In the genomic region with DNA sequence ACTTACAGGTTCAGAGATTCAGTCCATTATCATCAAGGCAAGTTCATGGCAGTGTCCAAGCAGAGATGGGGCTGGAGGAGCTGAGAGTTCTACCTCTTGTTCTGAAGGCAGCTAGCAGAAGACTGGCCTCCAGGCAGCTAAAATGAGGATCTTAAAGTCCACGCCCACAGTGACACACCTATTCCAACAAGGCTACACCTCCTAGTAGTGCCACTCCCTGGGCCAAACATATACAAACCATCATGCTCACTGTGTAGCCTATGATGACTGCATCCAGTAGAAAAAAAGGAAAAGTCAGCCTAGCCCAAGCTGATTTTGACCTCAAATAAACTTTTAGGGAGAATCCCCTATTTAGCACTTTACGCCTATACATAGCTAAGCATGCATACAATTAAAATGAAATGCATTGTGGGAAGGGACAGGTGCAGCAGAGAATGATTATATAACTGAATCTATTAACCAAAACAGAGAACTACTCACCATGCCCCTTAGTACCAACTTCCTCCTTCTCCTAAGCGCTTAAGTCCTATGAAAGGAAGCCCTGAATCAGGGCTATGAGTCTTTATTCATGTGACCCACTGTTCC, we compare ENCODE assay signal across 26 mouse cellular contexts. TPM values are rescaled to one million over a fixed set of nuclear protein-coding genes. Genes with fewer than 3 reads are reported as not detected.
A peak's percentile ranks its signal among the peaks of the same experiment; 100 is the strongest.
DNase-seq lines count a peak whose midpoint lies in the region; ATAC-seq and TF ChIP-seq lines count a peak whose summit lies in the region.
"Had no signal": no experiment of that assay in that cellular context is flagged by ENCODE, and none has a peak within 500 bp of the region (broad histone marks: within the 10 kb centered on the region; RNA-seq: fewer than 3 reads in every experiment).

No protein-coding gene starts in this region.

- H3K36me3 ChIP-seq in MEL (ENCODE audit: control insufficient read depth in 1 of 2, insufficient read depth in 2 of 2, low read length in 2 of 2) = peaks cover 0 to 10% of the 10 kb centered on the region in 2 experiments; a peak in 2 of 4 replicates
- H3K36me3 ChIP-seq: embryonic facial prominence, embryonic 13.5 days; forebrain, embryonic 12.5 days; G1E; heart, embryonic 13.5 days; limb, embryonic 10.5 days; midbrain, embryonic 12.5 days had no signal

- H3K4me1 ChIP-seq in MEL (ENCODE audit: control insufficient read depth in 1 of 2, insufficient read depth in 2 of 2, low read length in 2 of 2) = peaks cover 2 to 14% of the 10 kb centered on the region in 2 experiments; a peak in 3 of 4 replicates
- H3K4me1 ChIP-seq: embryonic facial prominence, embryonic 13.5 days; forebrain, embryonic 12.5 days; limb, embryonic 10.5 days; midbrain, embryonic 12.5 days had no signal

- no peak overlapping the region for H3K4me3 ChIP-seq in MEL (ENCODE audit: control insufficient read depth in 1 of 2, insufficient read depth in 1 of 2, low read depth in 2 of 2, low read length in 2 of 2)
- H3K4me3 ChIP-seq: embryonic facial prominence, embryonic 13.5 days; erythroblast, embryonic 14.5 days; forebrain, embryonic 12.5 days; heart, embryonic 13.5 days; limb, embryonic 10.5 days; midbrain, embryonic 12.5 days had no signal

- no peak for TF ChIP-seq RAD21 in MEL (IDR thresholded peaks at IDR 0.05; ENCODE audit: low read depth, low read length)

- H3K9me3 ChIP-seq in MEL (replicated peaks; ENCODE audit: insufficient read depth, low read length) = no peaks in the 10 kb centered on the region
- H3K9me3 ChIP-seq: embryonic facial prominence, embryonic 13.5 days; forebrain, embryonic 12.5 days; G1E; heart, embryonic 13.5 days; limb, embryonic 10.5 days; midbrain, embryonic 12.5 days had no signal

- no peak overlapping the region for H3K27ac ChIP-seq in MEL (ENCODE audit: control insufficient read depth, low read depth, low read length)
- H3K27ac ChIP-seq: embryonic facial prominence, embryonic 13.5 days; forebrain, embryonic 12.5 days; heart, embryonic 13.5 days; hindbrain, embryonic 14.5 days; limb, embryonic 10.5 days; midbrain, embryonic 12.5 days had no signal

- TF ChIP-seq CTCF in MEL (IDR thresholded peaks at IDR 0.05 in 2 of 3, conservative IDR thresholded peaks at IDR 0.05 in 1 of 3; ENCODE audit: control insufficient read depth in 1 of 3, insufficient read depth in 1 of 3, low read depth in 2 of 3, low read length in 3 of 3, poor library complexity in 1 of 3, severe bottlenecking in 1 of 3) = no peak

- no peak overlapping the region for H3K9ac ChIP-seq in MEL (ENCODE audit: control insufficient read depth, low read depth, low read length, poor library complexity, severe bottlenecking)
- H3K9ac ChIP-seq: embryonic facial prominence, embryonic 13.5 days; forebrain, embryonic 12.5 days; heart, embryonic 13.5 days; hindbrain, embryonic 14.5 days; midbrain, embryonic 12.5 days had no signal

- intact Hi-C loops in heart, postnatal 36 days (cut with DNase I) = no loop called here

- peak in 1 of 2 experiments; percentile 65; a peak in 2 of 4 replicates for TF ChIP-seq POLR2A in MEL (IDR thresholded peaks at IDR 0.05; ENCODE audit: control insufficient read depth in 1 of 2, insufficient read depth in 1 of 2, low read depth in 1 of 2, low read length in 2 of 2, poor library complexity in 1 of 2)

- peak; percentile 61 for DNase-seq in heart, adult 11 months
- DNase-seq in heart, postnatal 36 days = no peak
- DNase-seq in MEL (ENCODE audit: low read depth, low spot score) = peak; percentile 63
- DNase-seq in adrenal gland, adult 2 months = no peak
- DNase-seq in c-Kit-positive CD71-positive TER-119-positive erythroid progenitor cells, embryonic 14.5 days (ENCODE audit: low spot score) = no peak
- DNase-seq in cerebellum, postnatal 36 days = no peak
- DNase-seq: adrenal gland, postnatal 25 days; cerebellum, adult 18-20 months; cerebellum, postnatal 14 days; embryo, embryonic 11 days; heart, adult 18-20 months; heart, postnatal 14 days; kidney, adult 2 months; kidney, postnatal 10 days had no signal

- ATAC-seq in common myeloid progenitor, adult 5-6 weeks (replicated peaks; ENCODE audit: low read depth, poor library complexity, severe bottlenecking) = peak; percentile 56
- ATAC-seq in monocyte, adult 5-6 weeks (replicated peaks; ENCODE audit: insufficient number of reproducible peaks, low FRiP score, low TSS enrichment, poor library complexity, severe bottlenecking) = peak; percentile 44
- ATAC-seq: inflammation-experienced regulatory T-cells, adult 6 months; lung, postnatal 0 days had no signal

- H3K79me2 ChIP-seq in MEL (ENCODE audit: control insufficient read depth, insufficient read depth, low read length, poor library complexity) = no peaks in the 10 kb centered on the region

- no peaks in the 10 kb centered on the region for H3K27me3 ChIP-seq in MEL (ENCODE audit: control insufficient read depth in 1 of 2, insufficient read depth in 2 of 2, low read length in 2 of 2)
- H3K27me3 ChIP-seq: midbrain, embryonic 12.5 days had no signal

- no peak for TF ChIP-seq EP300 in MEL (IDR thresholded peaks at IDR 0.05; ENCODE audit: low read depth in 1 of 2, low read length in 2 of 2)

TF ChIP-seq in MEL, 35 proteins besides CTCF, POLR2A, EP300 and RAD21:
- peak; percentile 91 for TF ChIP-seq TBP (IDR thresholded peaks at IDR 0.05; ENCODE audit: low read depth, low read length)
- TF ChIP-seq ZMIZ1 (IDR thresholded peaks at IDR 0.05; ENCODE audit: low read depth, low read length) = peak; percentile 82; the same call in 1 of the 2 replicates
- TF ChIP-seq RCOR1 (IDR thresholded peaks at IDR 0.05; ENCODE audit: low read depth, low read length) = no peak
- TF ChIP-seq ZC3H11A (IDR thresholded peaks at IDR 0.05; ENCODE audit: low read depth, low read length) = no peak
- no peak for TF ChIP-seq KAT2A (conservative IDR thresholded peaks at IDR 0.05; ENCODE audit: low read depth, low read length)
- no peak; the same call in 1 of the 2 replicates for TF ChIP-seq NELFE (IDR thresholded peaks at IDR 0.05; ENCODE audit: low read depth, low read length)
- no peak for TF ChIP-seq CHD1 (IDR thresholded peaks at IDR 0.05; ENCODE audit: low read depth, low read length)
- TF ChIP-seq USF1 (IDR thresholded peaks at IDR 0.05; ENCODE audit: low read depth, low read length) = no peak
- no peak for TF ChIP-seq TCF12 (IDR thresholded peaks at IDR 0.05; ENCODE audit: low read depth, low read length)
- TF ChIP-seq USF2 (IDR thresholded peaks at IDR 0.05; ENCODE audit: borderline replicate concordance in 1 of 2, insufficient read depth in 1 of 2, low read depth in 1 of 2, low read length in 2 of 2) = no peak
- TF ChIP-seq E2F4 (IDR thresholded peaks at IDR 0.05; ENCODE audit: borderline replicate concordance, low read depth, low read length) = no peak
- TF ChIP-seq GATA1 (IDR thresholded peaks at IDR 0.05; ENCODE audit: low read depth, low read length) = no peak
- TF ChIP-seq ETS1 (IDR thresholded peaks at IDR 0.05; ENCODE audit: low read depth, low read length) = peak; percentile 28; the same call in 1 of the 2 replicates

RNA-seq across cellular contexts. Expression of a gene that starts 7.3 kb away (rescaled TPM):
- 1 to 10 TPM; 9.2 to 9.7 TPM for total RNA-seq in heart, postnatal 36 days (2021)
- total RNA-seq in MEL (2012; rRNA removed) = 0.39 and 0.42 TPM in 2 replicates
- polyA plus RNA-seq in MEL (2012; ENCODE audit: insufficient read depth in 1 of 2, insufficient read length in 2 of 2, low read depth in 1 of 2, low replicate concordance in 2 of 2, missing spikeins in 1 of 2) = 1 to 10 TPM in 1 of 2 experiments, not detected in 1; 1.8 TPM
- 3.4 and 4.7 TPM in 2 replicates for total RNA-seq in common myeloid progenitor, adult 5-6 weeks (2017)
- total RNA-seq in monocyte, adult 5-6 weeks (2017) = 3.7 to 8.4 TPM (median 5.7 TPM) in 3 replicates
- 1 to 10 TPM; 4.8 to 5.4 TPM for total RNA-seq in adrenal gland, adult 2 months (2021)
- 1.0 and 1.2 TPM in 2 replicates for polyA plus RNA-seq in adrenal gland, adult 2 months (2012; rRNA removed)
- polyA plus RNA-seq: erythroblast, embryonic 14.5 days; G1E had no signal

RNA-seq across cellular contexts. Expression of a gene that starts 16.2 kb away (rescaled TPM):
- total RNA-seq in heart, postnatal 36 days (2021) = under 1 TPM; 0.53 to 0.84 TPM
- total RNA-seq in MEL (2012; rRNA removed) = 42.0 and 46.9 TPM in 2 replicates
- polyA plus RNA-seq in MEL (2012; ENCODE audit: insufficient read depth in 1 of 2, insufficient read length in 2 of 2, low read depth in 1 of 2, low replicate concordance in 2 of 2, missing spikeins in 1 of 2) = 100 to 1,000 TPM in 1 of 2 experiments, 10 to 100 TPM in 1; 64.0 to 618 TPM
- total RNA-seq in common myeloid progenitor, adult 5-6 weeks (2017) = 85.0 and 136 TPM in 2 replicates
- 1.7 to 15.5 TPM (median 9.2 TPM) in 3 replicates for total RNA-seq in monocyte, adult 5-6 weeks (2017)
- under 1 TPM; 0.66 to 0.97 TPM for total RNA-seq in adrenal gland, adult 2 months (2021)
- 0.11 and 0.19 TPM in 2 replicates for polyA plus RNA-seq in adrenal gland, adult 2 months (2012; rRNA removed)

Comparison
In these comparisons a context has a peak if more than half of its experiments do, and no peak if none do; other contexts are left out.
1. DNase-seq: peak in heart, adult 11 months (single experiment) and MEL (single experiment); none in heart, postnatal 36 days (0 of 2), adrenal gland, adult 2 months (single experiment), c-Kit-positive CD71-positive TER-119-positive erythroid progenitor cells, embryonic 14.5 days (single experiment) and cerebellum, postnatal 36 days (0 of 2).